Mouse (Mus musculus): ENCODE data around the gene Eif2ak1. TPM values are rescaled to one million over a fixed set of nuclear protein-coding genes. Genes with fewer than 3 reads are reported as not detected.
A peak's percentile ranks its signal among the peaks of the same experiment; 100 is the strongest.

Gene Eif2ak1
- polyA plus RNA-seq, 1 experiment, result 15.7 TPM

- TF ChIP-seq POLR2A (IDR thresholded peaks at IDR 0.05; ENCODE audit: control insufficient read depth, low read depth, low read length) (no peak), CTCF (IDR thresholded peaks at IDR 0.05; ENCODE audit: control insufficient read depth, insufficient read depth, insufficient replicate concordance, low read depth, low read length) (no peak)
- no peak overlapping the region for H3K27ac ChIP-seq (ENCODE audit: control insufficient read depth, insufficient read depth, low read depth, low read length)
- H3K27me3 ChIP-seq (ENCODE audit: control insufficient read depth, insufficient read depth, low read length), result no peaks in the 10 kb centered on the region
- H3K4me3 ChIP-seq (ENCODE audit: control insufficient read depth, low read depth, low read length), result no peak overlapping the region
- H3K36me3 ChIP-seq (ENCODE audit: control insufficient read depth, insufficient read depth, low read length), result no peaks in the 10 kb centered on the region
- H3K4me1 ChIP-seq (ENCODE audit: control insufficient read depth, insufficient read depth, low read length), result no peaks in the 10 kb centered on the region
These were observed 54.1 kb downstream of the Eif2ak1 start for GRCm38 (mm10) chr5:143871547-143872169.

GRCm38 (mm10) chr5:143874571-143874970 is 57.0 kb downstream of the Eif2ak1 start:
- no peaks in the 10 kb centered on the region for H3K36me3 ChIP-seq (ENCODE audit: control insufficient read depth, insufficient read depth, low read length)
- no peak overlapping the region for H3K4me3 ChIP-seq (ENCODE audit: control insufficient read depth, low read depth, low read length)
- no peaks in the 10 kb centered on the region for H3K4me1 ChIP-seq (ENCODE audit: control insufficient read depth, insufficient read depth, low read length)
- no peaks in the 10 kb centered on the region for H3K27me3 ChIP-seq (ENCODE audit: control insufficient read depth, insufficient read depth, low read length)
- TF ChIP-seq POLR2A (IDR thresholded peaks at IDR 0.05; ENCODE audit: control insufficient read depth, low read depth, low read length) (no peak), CTCF (IDR thresholded peaks at IDR 0.05; ENCODE audit: control insufficient read depth, insufficient read depth, insufficient replicate concordance, low read depth, low read length) (no peak)
- no peak overlapping the region for H3K27ac ChIP-seq (ENCODE audit: control insufficient read depth, insufficient read depth, low read depth, low read length)

GRCm38 (mm10) chr5:143885274-143885673 is 67.7 kb downstream of the Eif2ak1 start:
- Histone ChIP-seq H3K27me3 (ENCODE audit: control insufficient read depth, insufficient read depth, low read length) (no peaks in the 10 kb centered on the region), H3K36me3 (ENCODE audit: control insufficient read depth, insufficient read depth, low read length) (peaks cover 4% of the 10 kb centered on the region; the same call in 1 of the 2 replicates), H3K4me1 (ENCODE audit: control insufficient read depth, insufficient read depth, low read length) (no peaks in the 10 kb centered on the region), H3K27ac (ENCODE audit: control insufficient read depth, insufficient read depth, low read depth, low read length) (no peak overlapping the region), H3K4me3 (ENCODE audit: control insufficient read depth, low read depth, low read length) (no peak overlapping the region)
- TF ChIP-seq POLR2A (IDR thresholded peaks at IDR 0.05; ENCODE audit: control insufficient read depth, low read depth, low read length) (no peak), CTCF (IDR thresholded peaks at IDR 0.05; ENCODE audit: control insufficient read depth, insufficient read depth, insufficient replicate concordance, low read depth, low read length) (no peak)

- Histone ChIP-seq H3K27ac (ENCODE audit: control insufficient read depth, insufficient read depth, low read depth, low read length) (no peak overlapping the region), H3K36me3 (ENCODE audit: control insufficient read depth, insufficient read depth, low read length) (peaks cover 3% of the 10 kb centered on the region), H3K4me3 (ENCODE audit: control insufficient read depth, low read depth, low read length) (no peak overlapping the region), H3K4me1 (ENCODE audit: control insufficient read depth, insufficient read depth, low read length) (no peaks in the 10 kb centered on the region), H3K27me3 (ENCODE audit: control insufficient read depth, insufficient read depth, low read length) (no peaks in the 10 kb centered on the region)
- TF ChIP-seq CTCF (IDR thresholded peaks at IDR 0.05; ENCODE audit: control insufficient read depth, insufficient read depth, insufficient replicate concordance, low read depth, low read length) (no peak), POLR2A (IDR thresholded peaks at IDR 0.05; ENCODE audit: control insufficient read depth, low read depth, low read length) (no peak)
These were observed 73.2 kb downstream of the Eif2ak1 start for GRCm38 (mm10) chr5:143890741-143891140.

- H3K4me3 ChIP-seq (ENCODE audit: control insufficient read depth, low read depth, low read length), result peak overlapping the region; percentile 84
- no peaks in the 10 kb centered on the region for H3K27me3 ChIP-seq (ENCODE audit: control insufficient read depth, insufficient read depth, low read length)
- no peak for TF ChIP-seq POLR2A (IDR thresholded peaks at IDR 0.05; ENCODE audit: control insufficient read depth, low read depth, low read length)
- no peak for TF ChIP-seq CTCF (IDR thresholded peaks at IDR 0.05; ENCODE audit: control insufficient read depth, insufficient read depth, insufficient replicate concordance, low read depth, low read length)
- H3K27ac ChIP-seq (ENCODE audit: control insufficient read depth, insufficient read depth, low read depth, low read length), result no peak overlapping the region
- peaks cover 3% of the 10 kb centered on the region for H3K36me3 ChIP-seq (ENCODE audit: control insufficient read depth, insufficient read depth, low read length)
- no peaks in the 10 kb centered on the region for H3K4me1 ChIP-seq (ENCODE audit: control insufficient read depth, insufficient read depth, low read length)
These were observed 74.8 kb downstream of the Eif2ak1 start for GRCm38 (mm10) chr5:143892255-143892886.

GRCm38 (mm10) chr5:143893396-143893795 is 75.8 kb downstream of the Eif2ak1 start:
- Histone ChIP-seq H3K4me1 (ENCODE audit: control insufficient read depth, insufficient read depth, low read length) (no peaks in the 10 kb centered on the region), H3K4me3 (ENCODE audit: control insufficient read depth, low read depth, low read length) (peak overlapping the region; percentile 84), H3K27ac (ENCODE audit: control insufficient read depth, insufficient read depth, low read depth, low read length) (no peak overlapping the region), H3K36me3 (ENCODE audit: control insufficient read depth, insufficient read depth, low read length) (peaks cover 3% of the 10 kb centered on the region), H3K27me3 (ENCODE audit: control insufficient read depth, insufficient read depth, low read length) (no peaks in the 10 kb centered on the region)
- no peak for TF ChIP-seq POLR2A (IDR thresholded peaks at IDR 0.05; ENCODE audit: control insufficient read depth, low read depth, low read length)
- TF ChIP-seq CTCF (IDR thresholded peaks at IDR 0.05; ENCODE audit: control insufficient read depth, insufficient read depth, insufficient replicate concordance, low read depth, low read length), result no peak

GRCm38 (mm10) chr5:143897635-143898330 is 80.2 kb downstream of the Eif2ak1 start, which contains the start of gene Ankrd61:
Ankrd61 (minus strand) TSS chr5:143897685.
- TF ChIP-seq CTCF (IDR thresholded peaks at IDR 0.05; ENCODE audit: control insufficient read depth, insufficient read depth, insufficient replicate concordance, low read depth, low read length) (no peak), POLR2A (IDR thresholded peaks at IDR 0.05; ENCODE audit: control insufficient read depth, low read depth, low read length) (no peak)
- H3K4me3 ChIP-seq (ENCODE audit: control insufficient read depth, low read depth, low read length), result no peak within 1 kb of the TSS
- H3K4me1 ChIP-seq (ENCODE audit: control insufficient read depth, insufficient read depth, low read length), result no peaks in the 10 kb centered on the region
- no peaks in the 10 kb centered on the region for H3K27me3 ChIP-seq (ENCODE audit: control insufficient read depth, insufficient read depth, low read length)
- no peak within 1 kb of the TSS for H3K27ac ChIP-seq (ENCODE audit: control insufficient read depth, insufficient read depth, low read depth, low read length)
- no peaks in the 10 kb centered on the region; the same call in 1 of the 2 replicates for H3K36me3 ChIP-seq (ENCODE audit: control insufficient read depth, insufficient read depth, low read length)
